Mouse (Mus musculus): ENCODE measurements around the gene Aqp5. TPM values are rescaled to one million over a fixed set of nuclear protein-coding genes. Genes with fewer than 3 reads are reported as not detected.

Gene Aqp5
- total RNA-seq, 4 experiments from 2014 or later: 0.43 to 2.1 (median 0.73) TPM

- DNase-seq: no peak
These were observed 47.5 kb downstream of the Aqp5 start for GRCm38 (mm10) chr15:99638124-99638485.

- DNase-seq: no peak
These were observed 52.0 kb downstream of the Aqp5 start for GRCm38 (mm10) chr15:99642622-99643021.

GRCm38 (mm10) chr15:99643832-99644231 lies 53.2 kb downstream of the Aqp5 start:
- no peak for DNase-seq

Other genes starting within 250 kb of the Aqp5 start
- gene Fmnl3, start 220.3 kb upstream of the Aqp5 start, total RNA-seq (2022): 10 to 100 TPM; 16.5 to 29.3 (median 24.4) TPM
- gene Tmbim6, start 197.9 kb upstream of the Aqp5 start, total RNA-seq (2022): 100 to 1,000 TPM; 442 to 837 (median 596) TPM
- gene Nckap5l, start 133.0 kb upstream of the Aqp5 start, total RNA-seq (2022): 10 to 100 TPM; 20.2 to 54.8 (median 28.3) TPM
- 1 to 10 TPM; 5.2 to 8.1 (median 7.1) TPM for gene Bcdin3d, start 116.1 kb upstream of the Aqp5 start, total RNA-seq (2022)
- 10 to 100 TPM; 33.7 to 54.7 (median 43.2) TPM for gene Faim2, start 62.6 kb upstream of the Aqp5 start, total RNA-seq (2022)
- gene Aqp2, start 11.7 kb upstream of the Aqp5 start, total RNA-seq (2022): 1 to 10 TPM; 1.0 to 5.2 (median 1.9) TPM
- not detected for gene Aqp6, start 10.6 kb downstream of the Aqp5 start, total RNA-seq (2022)
- gene Racgap1, start 60.9 kb downstream of the Aqp5 start, total RNA-seq (2022): 1 to 10 TPM; 2.5 to 5.6 (median 4.8) TPM
- 1 to 10 TPM; 1.4 to 2.5 (median 1.8) TPM for gene Asic1, start 79.6 kb downstream of the Aqp5 start, total RNA-seq (2022)
- gene Smarcd1, start 111.3 kb downstream of the Aqp5 start, total RNA-seq (2022): 10 to 100 TPM; 45.2 to 90.5 (median 62.8) TPM
- 10 to 100 TPM; 30.4 to 55.2 (median 34.8) TPM for gene Gm17349, start 114.7 kb downstream of the Aqp5 start, total RNA-seq (2022)
- gene Gpd1, start 126.7 kb downstream of the Aqp5 start, total RNA-seq (2022): 100 to 1,000 TPM; 189 to 666 (median 461) TPM
- 100 to 1,000 TPM; 200 to 304 (median 253) TPM for gene Cox14, start 134.8 kb downstream of the Aqp5 start, total RNA-seq (2022)
- gene Cers5, start 182.1 kb downstream of the Aqp5 start, total RNA-seq (2022): 10 to 100 TPM; 58.2 to 67.4 (median 59.8) TPM

Measured in adrenal gland, adult 8-10 months (tissue).